Mouse (Mus musculus) gastrocnemius, adult 2 months (tissue): Measurements from ENCODE around the gene Ccdc63. TPM values are rescaled to one million over a fixed set of nuclear protein-coding genes. Genes with fewer than 3 reads are reported as not detected.

ENCODE experiments used
- DNase-seq: peaks from one replicate; pipeline ENCODE4 v3.0.0; 2022
- H3K27ac ChIP-seq: fragments of 200-600 bp; 2 replicates; pipeline ENCODE4 v1.8.1; 2022; ENCODE audit warnings: mild to moderate bottlenecking
- H3K4me3 ChIP-seq: fragments of 200-600 bp; 2 replicates; pipeline ENCODE4 v1.8.1; 2022; ENCODE audit warnings: mild to moderate bottlenecking, moderate library complexity
- CTCF ChIP-seq: fragments of 200-600 bp; IDR thresholded peaks from 2 replicates; pipeline ENCODE4 v1.8.1; 2022; ENCODE audit warnings: antibody characterized with exemption, mild to moderate bottlenecking, moderate library complexity
- intact Hi-C: fragments of 180-260 bp; cut with DNase I; formaldehyde crosslinking; loops from one replicate; pipeline ENCODE4 v1.15.1; 2025
- total RNA-seq, 2 experiments: library from RNA; stranded (reverse); gene quantifications; 2 replicates each; pipeline ENCODE4 v1.2.3; 2021

Ccdc63 gene
- total RNA-seq, 2 experiments from 2014 or later = not detected

DNA sequence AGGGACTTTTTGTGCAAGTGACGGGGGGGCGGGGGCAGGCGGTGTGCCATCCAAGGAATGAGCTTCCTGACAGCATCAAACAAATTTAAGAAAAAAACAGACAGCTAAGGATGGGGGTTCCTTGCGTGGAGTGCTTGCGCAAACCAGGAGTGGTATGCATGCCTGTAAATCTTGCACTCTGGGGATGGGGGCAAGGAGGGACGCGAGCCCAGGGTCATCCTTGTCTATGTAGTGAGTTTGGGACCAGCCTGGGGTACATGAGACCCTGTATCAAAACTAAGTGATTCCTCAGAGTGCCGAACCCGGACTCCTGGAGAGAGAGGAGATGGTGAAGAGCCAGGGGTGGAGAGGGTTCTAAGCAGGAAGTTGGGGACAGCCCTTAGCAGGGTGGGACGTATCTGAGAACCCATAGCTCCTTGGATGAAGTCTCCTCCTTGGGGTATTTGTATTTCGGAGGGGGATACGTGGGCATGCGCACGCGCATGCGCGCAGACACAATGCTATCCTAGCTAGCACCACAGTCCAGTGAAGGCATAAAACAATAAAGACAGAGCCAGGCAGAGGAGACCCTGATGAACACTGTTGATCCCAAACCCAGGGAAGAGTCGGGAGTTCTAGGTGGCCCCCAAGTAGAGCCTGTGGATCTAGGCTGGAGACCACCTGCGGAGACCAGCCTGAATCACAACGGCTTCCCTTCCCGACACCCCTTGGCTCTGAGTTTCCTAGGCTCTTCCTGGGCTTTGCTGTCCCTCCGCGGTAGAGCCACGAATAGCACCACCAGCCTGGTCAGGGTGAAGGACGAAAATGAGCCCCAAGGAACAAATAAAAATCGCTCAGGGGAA is 29.3 kb downstream of the Ccdc63 start:
- H3K27ac ChIP-seq = no peak overlapping the region
- TF ChIP-seq CTCF = 0 out of 2 replicates have a peak, but pooled peaks have one; percentile 8
- intact Hi-C loops = no loop called here
- H3K4me3 ChIP-seq = no peak overlapping the region
- DNase-seq = peak; percentile 17

DNA sequence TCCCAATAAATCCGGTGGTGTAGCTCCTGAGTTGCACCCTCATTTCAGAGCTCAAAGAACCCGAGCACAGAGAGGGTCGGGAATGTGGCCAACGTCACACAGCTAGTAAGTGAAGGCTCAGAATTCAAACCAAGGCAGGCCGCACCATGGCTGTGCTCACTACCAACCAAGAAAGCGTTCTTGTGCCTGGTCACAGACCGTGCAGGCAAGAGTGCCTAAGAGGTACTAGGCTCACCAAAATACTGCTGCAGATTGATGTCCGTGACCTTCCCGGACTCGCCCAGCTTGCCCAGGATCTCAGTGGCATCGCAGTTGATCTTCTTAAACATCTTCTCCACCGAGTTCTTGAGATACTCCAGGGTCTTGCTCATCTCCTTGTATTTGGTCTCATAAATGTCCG is 30.0 kb downstream of the Ccdc63 start:
- peak; percentile 11 for DNase-seq
- TF ChIP-seq CTCF = no peak
- H3K4me3 ChIP-seq = no peak overlapping the region
- intact Hi-C loops = no loop called here
- no peak overlapping the region for H3K27ac ChIP-seq

DNA sequence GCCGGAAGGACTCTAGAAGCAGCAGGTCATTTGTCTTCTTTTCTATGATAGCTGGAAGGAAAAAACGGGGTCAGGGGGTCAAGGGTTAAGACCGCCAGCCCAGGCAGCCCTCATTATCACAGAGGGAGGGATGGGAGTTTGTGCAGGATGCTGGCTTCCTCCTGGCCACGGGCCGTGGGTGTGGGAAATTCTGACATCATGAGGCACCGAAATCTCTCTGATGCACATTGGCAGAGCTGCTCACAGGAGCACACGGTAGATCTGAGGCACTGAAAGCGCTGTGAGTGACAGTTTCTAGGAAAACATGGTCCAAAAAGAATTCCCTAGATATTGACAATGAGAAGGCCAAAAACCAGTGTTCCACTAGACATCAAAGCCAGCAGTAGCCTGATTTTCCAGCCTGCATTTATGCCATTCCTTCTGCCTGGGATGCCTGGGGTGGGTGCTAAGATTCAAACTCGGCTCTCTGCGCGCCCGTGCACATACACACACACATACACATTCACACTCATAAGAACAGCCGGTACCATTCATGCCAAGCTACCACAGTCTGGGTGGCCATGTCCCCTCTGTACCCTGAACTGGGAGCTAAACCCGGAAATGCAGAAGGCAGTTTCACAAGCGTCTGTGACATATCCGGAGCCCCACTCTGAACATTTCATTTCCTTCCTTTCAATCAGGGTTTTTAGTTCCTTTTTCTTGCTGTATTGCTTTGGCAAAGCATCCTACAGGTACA is 31.1 kb downstream of the Ccdc63 start:
- no peak for TF ChIP-seq CTCF
- no peak overlapping the region for H3K27ac ChIP-seq
- no peak for DNase-seq
- intact Hi-C loops = no loop called here
- no peak overlapping the region for H3K4me3 ChIP-seq

DNA sequence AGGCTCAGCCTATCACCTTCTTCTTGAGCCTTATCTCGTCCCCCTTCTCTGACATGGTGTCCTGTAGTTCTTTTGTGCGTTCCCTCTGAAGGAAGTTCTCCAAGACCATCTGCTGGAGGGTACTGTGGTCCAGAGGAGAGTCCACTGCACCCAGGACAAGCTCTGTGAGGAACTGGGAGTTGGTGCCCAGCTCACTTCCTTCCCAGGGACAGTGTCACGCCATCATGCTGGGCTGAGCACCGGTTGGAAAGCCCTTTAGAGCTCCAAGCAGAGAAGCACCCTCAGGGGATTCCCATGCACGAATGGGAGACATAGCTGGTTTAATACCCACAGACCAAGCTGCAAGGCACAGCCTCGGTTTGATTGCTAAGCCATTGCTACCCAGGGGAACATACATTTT is 32.5 kb downstream of the Ccdc63 start:
- no peak for TF ChIP-seq CTCF
- DNase-seq = peak; percentile 21
- intact Hi-C loops = no loop called here
- H3K4me3 ChIP-seq = no peak overlapping the region
- H3K27ac ChIP-seq = no peak overlapping the region

DNA sequence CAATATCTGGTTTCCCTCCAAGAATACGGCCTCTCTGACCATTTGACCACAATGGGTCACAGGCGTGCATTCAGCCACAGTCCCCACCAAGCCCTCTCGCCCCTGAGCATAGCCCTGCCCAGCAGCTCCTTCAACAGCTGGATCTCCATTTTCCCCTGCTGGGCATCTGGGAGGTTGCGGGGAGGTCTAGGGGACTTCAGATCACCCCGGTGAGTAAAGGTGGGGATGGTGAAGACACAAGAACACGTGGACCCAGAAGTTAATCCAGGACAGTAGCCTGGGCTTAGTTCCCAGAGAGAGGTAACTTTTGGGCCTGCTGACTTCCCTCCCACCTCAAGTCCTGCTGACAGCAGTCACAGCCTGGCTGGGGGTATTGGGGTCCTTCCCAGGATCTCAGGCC is 34.4 kb downstream of the Ccdc63 start:
- intact Hi-C loops = no loop called here
- no peak for TF ChIP-seq CTCF
- no peak overlapping the region for H3K4me3 ChIP-seq
- DNase-seq = peak; percentile 14
- H3K27ac ChIP-seq = no peak overlapping the region

DNA sequence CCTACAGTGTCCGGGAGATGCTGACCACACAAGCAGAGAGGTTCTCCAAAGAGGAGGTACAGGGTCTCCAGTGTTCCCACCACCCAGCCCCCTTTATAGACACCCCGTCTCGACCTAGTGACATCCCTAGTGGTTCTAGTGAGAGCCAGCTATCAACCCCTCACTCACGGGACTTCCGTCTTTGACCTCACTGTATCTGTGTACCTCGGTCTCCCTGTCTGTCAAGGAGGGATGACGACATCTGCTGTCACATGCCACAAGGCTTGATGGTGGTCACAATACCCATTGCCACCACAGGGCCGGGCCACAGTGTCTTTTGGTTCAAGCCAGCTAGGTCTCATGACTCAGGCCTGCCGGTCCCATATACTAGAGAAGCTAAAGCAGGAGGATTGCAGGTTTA is 35.6 kb downstream of the Ccdc63 start:
- no peak overlapping the region for H3K4me3 ChIP-seq
- H3K27ac ChIP-seq = no peak overlapping the region
- intact Hi-C loops = no loop called here

DNA sequence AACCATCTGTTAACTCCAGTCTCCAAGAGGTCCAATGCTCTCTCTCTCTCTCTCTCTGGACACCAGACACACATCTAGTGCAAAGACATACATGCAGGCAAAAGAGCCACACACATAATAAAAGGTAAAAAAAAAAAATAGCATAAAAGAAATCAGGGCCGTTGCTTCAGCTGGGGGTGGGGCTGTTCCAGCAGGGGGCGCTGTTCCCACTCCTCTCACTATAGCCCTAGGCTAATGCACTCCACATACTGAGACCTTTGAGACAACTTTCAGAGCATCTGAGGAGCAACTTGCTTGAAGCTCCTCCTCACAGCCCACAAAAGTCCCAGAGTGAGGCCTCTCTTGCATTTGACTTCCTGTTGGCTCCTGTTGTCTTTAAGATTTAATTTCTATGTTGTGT is 36.4 kb downstream of the Ccdc63 start:
- peak; percentile 78 for TF ChIP-seq CTCF
- peak; percentile 62 for DNase-seq
- intact Hi-C loops = no loop called here
- H3K27ac ChIP-seq = no peak overlapping the region
- H3K4me3 ChIP-seq = no peak overlapping the region

More for the DNA sequence above, 35.6 kb downstream of the Ccdc63 start:
- no peak for TF ChIP-seq CTCF
- DNase-seq = peak; percentile 12

DNA sequence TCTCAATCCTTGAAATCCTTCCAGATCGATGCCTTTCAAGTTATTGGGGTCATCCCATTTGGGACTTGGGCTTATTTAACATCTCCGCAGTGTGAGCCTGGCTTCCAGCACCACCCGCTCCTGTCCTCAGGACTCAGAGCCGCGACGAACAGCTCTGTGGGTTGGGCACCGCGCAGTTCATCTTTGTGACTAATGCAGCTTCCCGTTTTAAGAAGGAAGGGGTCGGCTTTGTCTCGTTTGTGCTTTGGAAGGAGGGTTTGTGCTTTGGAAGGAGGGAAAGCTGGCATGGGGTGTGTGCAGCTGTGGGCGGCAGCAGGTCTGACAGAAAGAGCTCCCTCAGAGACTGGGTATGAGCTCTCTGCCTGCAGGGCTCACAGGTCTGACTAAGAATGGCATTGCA is 37.5 kb downstream of the Ccdc63 start:
- Histone ChIP-seq H3K4me3 (peak overlapping the region; percentile 51), H3K27ac (no peak overlapping the region; the same call in 1 of the 2 replicates)

DNA sequence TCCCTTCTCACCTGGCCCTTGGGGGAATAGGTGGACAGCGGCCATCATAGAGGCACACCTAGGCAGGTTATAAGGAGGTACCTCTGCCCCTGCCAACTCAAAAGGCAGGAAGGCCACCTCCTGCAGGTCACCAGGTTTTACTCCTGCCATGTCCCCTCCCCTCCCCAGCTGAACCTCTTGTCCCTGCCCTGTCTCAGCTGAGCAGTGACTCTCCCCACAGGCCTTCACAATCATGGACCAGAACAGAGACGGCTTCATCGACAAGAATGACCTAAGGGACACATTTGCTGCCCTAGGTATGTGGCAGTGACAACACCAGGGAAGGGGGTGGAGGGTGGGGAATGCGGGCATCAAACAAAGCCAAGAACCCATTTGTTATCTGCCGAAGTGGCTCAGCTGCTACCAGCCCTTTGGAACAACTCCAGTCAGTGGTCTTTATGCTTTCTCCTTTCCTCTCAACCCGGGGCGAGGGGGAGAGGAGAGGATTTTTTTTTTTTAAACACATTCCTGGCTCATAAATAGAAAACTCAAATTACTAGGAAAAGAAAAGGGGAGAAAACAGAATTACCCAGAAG is 38.1 kb downstream of the Ccdc63 start:
- no peak for TF ChIP-seq CTCF
- intact Hi-C loops = no loop called here
- peak; percentile 13 for DNase-seq
- Histone ChIP-seq H3K4me3 (peak overlapping the region; percentile 51), H3K27ac (0 out of 2 replicates have a peak overlapping the region, but pooled peaks have one; percentile 20)

More for the DNA sequence above, 37.5 kb downstream of the Ccdc63 start:
- DNase-seq = peak; percentile 21
- no peak for TF ChIP-seq CTCF
- intact Hi-C loops = no loop called here

DNA sequence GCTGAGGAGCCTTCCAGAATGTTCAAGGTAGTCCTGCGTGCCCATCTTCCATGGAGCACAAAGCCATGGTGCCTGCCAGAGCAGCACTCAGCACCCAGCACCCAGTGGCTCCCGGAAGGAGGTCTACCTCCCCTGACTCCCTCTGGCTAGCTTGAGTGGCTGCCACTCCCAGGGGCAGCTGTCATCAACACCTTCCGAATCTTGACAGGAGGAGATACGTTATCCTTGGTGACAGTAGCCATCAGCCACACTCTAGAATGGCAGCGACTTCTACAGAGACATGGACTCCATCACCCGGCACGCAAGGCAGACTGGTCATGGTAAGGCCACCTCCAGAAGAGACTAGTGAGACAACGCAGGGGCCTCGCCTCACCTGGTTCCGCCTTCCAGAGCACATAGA is 46.2 kb downstream of the Ccdc63 start:
- H3K27ac ChIP-seq = no peak overlapping the region
- intact Hi-C loops = no loop called here
- no peak overlapping the region for H3K4me3 ChIP-seq
- TF ChIP-seq CTCF = no peak
- DNase-seq = no peak

DNA sequence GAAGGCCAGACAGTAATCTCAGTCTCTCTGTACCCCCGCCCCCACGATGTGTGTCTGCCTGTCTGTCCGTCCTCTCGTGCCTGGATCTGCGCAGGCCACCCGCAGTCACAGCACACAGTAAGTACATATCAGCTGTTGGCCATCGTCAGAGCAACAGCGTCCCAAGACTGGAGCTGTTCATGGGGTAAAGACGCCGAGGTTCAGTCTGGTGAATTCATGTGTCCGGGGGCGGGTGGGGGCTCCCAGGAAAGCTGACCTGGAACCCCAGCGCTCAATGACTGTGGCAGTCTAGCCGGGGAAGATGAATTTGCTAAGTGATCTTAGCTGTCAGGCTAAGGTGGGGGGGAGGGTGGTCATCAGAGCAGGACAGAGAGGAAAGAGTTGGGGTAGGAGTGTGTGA is 46.9 kb downstream of the Ccdc63 start:
- intact Hi-C loops = no loop called here
- Histone ChIP-seq H3K27ac (no peak overlapping the region), H3K4me3 (no peak overlapping the region)
- no peak for TF ChIP-seq CTCF
- DNase-seq = no peak

DNA sequence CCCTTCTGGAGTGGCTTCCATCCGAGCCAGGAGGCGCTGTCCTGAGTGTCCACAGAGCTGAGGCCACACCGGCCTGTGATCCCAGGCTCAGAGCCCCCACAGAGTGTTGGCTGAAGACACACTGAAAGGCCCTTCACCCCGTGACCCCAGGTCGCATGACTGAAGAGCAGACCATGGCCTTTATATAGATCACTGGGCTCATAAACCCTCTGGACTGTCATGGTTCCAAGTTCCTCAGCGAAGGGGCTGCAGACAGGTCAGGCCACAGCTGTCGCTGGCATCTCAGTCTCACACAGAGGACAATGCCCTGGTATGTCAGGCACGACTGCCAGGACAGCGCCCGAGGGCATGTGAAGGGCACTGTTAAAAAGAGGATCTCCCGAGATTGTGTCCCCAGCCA is 47.8 kb downstream of the Ccdc63 start:
- Histone ChIP-seq H3K27ac (peak overlapping the region; percentile 28; the same call in 1 of the 2 replicates), H3K4me3 (no peak overlapping the region)
- no peak for TF ChIP-seq CTCF
- DNase-seq = no peak
- intact Hi-C loops = no loop called here

DNA sequence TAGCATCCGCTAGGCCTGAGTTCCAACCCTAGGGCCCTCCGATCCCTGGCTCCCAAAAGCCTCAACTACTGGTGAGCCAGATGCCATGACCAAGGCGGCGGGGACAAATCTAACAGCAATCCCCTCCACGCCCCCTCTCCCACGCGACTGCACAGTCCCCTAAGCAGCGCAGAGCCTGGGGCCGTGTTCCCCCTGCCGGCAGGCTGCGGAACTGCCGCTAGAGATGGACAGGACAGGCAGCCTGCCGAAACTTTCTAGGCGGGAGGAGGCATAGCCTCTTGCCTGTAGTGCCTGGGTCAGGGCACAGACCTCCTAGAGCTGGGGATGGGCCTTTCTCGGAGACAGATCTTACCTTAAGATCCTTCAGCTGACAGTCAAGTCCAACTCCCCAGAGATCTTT is 49.6 kb downstream of the Ccdc63 start:
- intact Hi-C loops = no loop called here
- TF ChIP-seq CTCF = peak; percentile 69
- DNase-seq = peak; percentile 63
- Histone ChIP-seq H3K27ac (no peak overlapping the region), H3K4me3 (no peak overlapping the region)
